Mouse (Mus musculus): ENCODE measurements around the gene Dach1.

The Dach1 gene

DNA sequence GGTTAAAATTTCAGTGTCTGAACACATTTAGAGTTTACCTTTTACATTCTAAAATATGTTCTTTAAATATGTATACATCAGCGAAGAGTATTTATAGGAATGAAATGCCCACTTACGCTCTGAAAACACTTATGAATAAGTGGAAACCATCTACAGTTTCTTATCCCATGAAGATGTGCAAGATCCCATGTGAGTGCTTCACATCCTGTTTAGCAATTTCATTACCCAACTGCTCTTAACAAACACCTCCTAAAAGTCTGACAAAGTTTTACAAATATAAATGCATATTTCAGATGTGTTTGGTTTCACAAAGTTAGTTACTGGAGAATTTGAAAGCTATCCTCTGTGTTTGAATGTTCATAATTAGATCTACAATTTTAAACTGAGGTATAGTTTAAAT lies 59.6 kb downstream of the Dach1 start:
- DNase-seq (ENCODE audit: low spot score in 2 of 2), result no peak

DNA sequence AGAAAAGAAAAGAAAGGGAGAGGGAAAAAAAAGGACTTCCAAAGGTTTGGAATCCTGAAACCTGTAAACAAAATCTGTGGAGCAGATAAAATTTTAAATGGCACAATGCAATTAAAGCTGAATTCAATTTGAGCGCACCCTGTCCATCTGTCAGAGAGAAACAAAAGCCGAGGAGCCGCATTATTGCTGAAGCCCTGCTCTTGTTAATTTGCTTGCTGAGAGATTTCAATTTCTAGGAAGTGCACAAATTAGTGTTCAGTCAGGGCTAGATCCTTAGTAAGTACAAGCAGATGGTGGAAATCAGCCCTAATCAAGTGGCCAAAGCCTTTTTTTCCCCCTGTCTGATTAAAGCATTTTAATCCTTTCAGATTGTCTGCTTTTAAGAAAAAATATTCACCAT lies 60.8 kb downstream of the Dach1 start:
- no peak for DNase-seq (ENCODE audit: low spot score in 2 of 2)

DNA sequence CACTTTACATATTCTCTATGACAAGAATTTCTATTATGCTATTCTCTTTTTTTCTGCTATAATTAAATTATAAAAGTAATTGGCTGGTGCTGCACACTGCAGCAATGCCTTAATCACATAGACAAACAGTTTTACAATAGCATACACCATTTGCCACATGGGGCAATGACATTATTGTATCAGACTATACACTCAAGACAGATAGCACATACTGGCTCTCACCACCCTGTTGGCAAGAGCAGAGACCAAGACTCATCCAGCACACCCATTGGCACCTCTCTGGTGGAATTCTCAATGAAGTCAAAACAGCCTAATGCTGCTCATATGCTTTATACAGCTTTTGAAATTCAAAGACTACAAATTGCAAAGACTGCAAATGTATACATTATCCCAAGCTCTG lies 63.4 kb downstream of the Dach1 start:
- DNase-seq (ENCODE audit: low spot score in 2 of 2), result no peak

DNA sequence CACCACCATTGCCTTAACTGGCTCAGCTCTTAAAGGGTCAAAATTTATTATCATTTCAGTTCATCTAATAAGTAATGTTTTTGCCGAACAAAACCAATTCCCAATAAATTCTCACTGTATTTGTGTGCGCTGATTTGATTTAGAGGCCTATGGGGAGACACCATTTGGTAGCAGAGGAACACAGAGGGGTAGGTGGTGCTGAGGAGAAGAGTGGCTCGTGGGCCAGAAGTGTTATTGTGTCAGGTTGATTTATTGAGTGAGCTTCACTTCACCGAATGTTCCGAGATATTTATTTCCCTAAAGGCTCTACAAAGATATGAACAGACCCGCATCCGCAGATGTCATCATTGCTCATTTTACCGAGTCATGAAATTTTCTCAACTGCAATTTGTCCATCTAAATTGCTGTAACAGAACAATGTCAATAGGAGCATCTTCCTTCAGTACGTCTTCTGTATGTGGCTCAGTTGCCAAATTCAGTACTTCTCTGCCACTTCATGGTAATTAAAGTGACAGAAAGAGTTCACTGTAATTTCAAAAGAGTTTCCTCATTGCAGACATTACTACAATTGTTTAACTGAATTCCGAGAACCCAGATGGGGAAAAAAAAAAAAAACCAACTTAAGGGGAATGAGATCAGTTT lies 65.1 kb downstream of the Dach1 start:
- DNase-seq (ENCODE audit: low spot score in 2 of 2), result no peak

DNA sequence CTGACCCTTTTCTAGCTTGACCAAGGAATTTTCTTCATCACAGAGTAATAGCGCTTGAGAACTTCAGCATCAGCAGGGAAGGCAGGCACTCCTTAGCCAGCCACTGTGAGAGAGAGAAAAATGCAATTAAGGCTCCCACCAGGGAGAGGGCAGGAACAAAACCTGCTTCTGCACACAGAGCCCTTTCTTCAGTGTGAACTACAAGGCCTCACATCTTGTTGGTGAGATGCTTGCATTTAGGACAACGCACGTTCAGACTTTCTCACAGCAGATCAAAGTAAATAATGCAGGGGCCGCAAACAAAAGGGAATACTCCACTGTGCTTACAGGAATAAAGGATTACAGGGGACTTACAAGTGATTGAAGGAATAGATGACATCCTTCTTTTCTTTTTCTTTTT lies 74.3 kb downstream of the Dach1 start:
- DNase-seq (ENCODE audit: low spot score in 2 of 2), result no peak

DNA sequence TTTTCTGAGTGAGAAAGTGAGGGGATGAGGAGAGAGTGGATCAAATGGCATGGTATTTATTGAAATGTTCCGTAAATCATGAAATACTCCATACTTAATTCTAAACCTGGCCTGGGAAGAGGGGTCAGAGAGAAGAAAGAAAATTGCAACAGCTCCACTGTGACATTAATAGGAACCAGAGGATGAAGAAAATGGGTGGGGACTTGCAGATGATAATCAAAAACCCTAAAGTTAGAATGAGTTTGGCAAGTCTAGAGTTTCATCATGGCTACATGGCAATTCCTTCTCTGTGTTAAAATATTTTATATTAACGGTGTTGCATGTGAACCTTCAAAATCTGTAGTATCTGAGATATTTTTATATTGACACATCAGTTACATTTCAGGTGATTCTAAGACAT lies 80.3 kb downstream of the Dach1 start:
- DNase-seq (ENCODE audit: low spot score in 2 of 2), result no peak

DNA sequence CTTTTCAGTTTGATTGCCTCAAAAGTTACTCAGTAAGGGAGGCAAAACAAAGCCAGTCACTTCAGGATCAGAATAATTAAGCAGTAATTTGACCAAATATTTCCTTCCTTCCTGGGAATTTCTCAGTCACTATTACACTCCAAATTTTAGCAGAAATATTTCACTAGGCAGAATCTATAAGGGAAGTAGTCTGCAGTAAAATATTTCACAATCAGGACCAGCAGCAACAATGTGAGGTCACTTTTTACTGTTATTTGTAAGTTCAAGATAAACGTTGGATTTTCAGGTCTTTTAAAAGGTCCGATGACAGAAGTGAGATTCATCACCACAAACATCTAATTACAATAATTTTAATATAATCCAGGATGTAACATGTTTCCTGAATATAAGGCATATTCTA lies 82.2 kb downstream of the Dach1 start:
- no peak for DNase-seq (ENCODE audit: low spot score in 2 of 2)

DNA sequence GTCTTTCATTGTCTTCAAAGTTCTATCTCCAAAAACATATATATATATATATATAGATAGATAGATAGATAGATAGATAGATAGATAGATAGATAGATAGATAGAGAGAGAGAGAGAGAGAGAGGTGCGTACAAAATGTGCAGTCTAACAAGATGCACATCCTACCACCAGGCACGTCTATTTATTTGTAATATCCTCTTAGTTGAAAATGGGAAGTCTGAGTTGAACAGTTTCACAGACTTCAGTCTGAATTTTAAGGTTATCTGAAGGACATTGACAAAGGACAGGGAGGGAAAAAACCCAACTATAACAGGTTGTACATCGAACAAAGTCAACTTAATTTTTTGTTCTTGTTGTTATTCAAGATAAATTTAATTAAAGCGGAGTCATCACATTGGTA lies 82.8 kb downstream of the Dach1 start:
- DNase-seq (ENCODE audit: low spot score in 2 of 2), result no peak

DNA sequence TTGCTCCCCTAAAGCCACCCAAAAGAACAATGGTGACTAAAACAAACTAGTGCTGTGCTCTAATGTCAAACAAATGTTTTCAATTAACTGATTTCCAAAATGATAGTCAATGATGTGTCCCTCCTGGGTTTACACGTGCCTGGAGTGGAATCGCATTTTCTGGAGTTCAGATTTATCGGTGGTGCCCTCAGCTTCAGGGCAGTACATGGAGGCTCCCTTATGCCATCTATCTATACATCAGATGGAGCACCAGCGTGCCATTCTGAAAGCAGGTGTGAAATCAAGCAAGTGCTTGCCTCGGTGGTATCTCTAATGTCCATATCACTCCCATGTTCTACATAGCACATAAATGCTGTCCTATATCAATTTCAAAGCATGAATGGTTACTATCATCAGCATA lies 84.4 kb downstream of the Dach1 start:
- no peak for DNase-seq (ENCODE audit: low spot score in 2 of 2)

DNA sequence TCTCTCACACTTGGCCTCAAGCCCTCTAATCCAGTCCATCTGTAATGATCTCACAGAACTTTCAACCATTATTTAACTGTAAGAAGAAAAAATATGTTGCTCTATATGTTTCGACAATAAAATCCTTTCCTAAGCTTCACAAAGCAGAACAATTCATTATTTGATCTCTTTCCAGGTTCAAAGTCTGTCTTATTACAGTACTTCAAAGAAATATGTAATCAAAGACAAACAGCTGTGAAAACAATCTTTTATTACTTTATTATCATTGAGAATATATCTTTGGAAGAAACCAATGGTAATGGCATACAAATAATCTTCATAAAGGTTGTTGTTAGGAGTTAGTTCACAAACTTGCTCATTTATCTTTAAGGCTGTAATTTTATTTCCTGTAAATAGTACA lies 84.8 kb downstream of the Dach1 start:
- DNase-seq (ENCODE audit: low spot score in 2 of 2), result no peak

DNA sequence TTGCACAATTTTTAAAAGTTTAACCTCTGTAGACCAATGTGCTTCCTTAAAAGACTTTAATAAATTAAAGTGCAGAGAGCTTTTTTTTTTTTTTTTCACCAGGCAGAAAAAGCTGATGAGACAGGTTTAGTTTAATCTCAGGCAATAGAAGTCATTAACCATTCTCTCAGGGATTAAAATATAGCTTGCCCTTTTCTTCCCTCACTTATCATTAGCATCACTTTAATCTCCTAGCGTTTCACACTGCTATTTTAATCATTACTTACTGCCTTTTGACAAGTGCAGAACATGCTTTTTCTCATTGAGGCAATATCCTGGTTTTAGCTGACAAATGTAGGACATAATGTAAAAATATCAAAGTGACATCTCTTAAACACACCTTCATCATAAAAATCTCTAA lies 86.1 kb downstream of the Dach1 start:
- DNase-seq (ENCODE audit: low spot score in 2 of 2), result no peak

DNA sequence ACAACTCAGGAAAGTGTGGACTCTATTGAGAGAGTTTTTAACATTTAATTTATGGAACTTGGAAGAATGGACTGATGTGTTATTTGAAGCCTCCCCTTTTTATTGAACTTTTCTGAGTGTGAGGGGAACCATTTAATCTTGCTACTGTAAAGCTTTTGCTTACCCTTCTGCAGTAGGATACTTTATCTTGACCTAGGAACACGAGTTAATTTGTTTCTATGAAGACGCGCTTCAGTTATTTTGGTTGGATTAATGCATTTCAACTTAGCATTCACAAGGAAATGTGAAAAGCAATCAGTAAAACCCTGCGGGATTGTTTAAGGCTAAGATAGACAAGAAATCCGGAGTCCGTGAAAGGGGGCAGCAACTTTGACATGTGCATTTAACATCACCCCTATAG lies 89.6 kb downstream of the Dach1 start:
- no peak for DNase-seq (ENCODE audit: low spot score in 2 of 2)

DNA sequence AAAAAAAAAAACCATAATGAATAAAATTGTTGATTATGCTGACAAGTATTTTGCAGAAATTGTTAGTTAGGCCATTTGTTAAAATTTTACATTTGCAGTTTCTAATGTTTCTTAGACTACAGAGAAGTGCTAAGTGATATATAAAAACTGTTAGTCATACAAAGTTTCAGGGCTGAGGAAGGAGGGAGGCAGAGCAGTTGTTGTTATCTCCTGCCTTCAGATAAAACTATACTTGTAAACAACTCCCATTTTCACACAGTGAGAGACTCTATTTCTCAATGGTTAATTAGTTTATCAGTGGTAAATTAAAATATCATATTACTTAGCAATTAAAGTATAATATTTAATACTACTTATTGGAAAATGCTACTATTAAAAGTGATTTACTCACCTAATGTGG lies 91.6 kb downstream of the Dach1 start:
- DNase-seq (ENCODE audit: low spot score in 2 of 2), result no peak

DNA sequence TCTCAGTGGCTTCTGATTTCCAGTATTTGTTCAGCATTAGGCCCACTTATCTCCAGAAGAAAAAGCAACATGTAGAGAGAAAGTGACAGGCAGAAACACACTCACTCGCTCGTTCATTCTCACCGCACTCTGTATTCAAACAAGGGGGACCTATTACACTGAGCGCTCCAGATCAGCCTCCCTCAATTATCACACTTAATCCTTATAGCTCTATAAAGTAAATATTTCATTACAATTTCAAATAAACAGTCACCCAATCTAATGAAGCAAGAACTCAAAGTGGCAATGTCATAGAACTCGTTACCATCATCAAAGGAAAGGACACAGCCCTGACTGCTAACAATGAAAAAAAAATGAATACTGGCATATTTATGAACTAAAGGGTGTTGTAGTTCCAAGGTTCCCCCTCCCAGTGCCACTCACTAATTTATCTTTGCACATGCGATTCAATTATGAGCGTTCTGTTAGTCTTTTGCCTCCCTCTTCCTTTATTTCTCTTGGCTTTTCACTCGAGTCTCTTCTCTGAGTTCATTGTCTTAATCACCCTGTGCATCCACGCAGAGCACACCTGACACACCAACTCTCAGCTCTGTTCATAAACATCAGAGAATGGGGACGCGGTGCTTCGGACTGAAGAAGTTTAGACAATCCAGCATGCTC lies 96.0 kb downstream of the Dach1 start:
- DNase-seq (ENCODE audit: low spot score in 2 of 2), result no peak

DNA sequence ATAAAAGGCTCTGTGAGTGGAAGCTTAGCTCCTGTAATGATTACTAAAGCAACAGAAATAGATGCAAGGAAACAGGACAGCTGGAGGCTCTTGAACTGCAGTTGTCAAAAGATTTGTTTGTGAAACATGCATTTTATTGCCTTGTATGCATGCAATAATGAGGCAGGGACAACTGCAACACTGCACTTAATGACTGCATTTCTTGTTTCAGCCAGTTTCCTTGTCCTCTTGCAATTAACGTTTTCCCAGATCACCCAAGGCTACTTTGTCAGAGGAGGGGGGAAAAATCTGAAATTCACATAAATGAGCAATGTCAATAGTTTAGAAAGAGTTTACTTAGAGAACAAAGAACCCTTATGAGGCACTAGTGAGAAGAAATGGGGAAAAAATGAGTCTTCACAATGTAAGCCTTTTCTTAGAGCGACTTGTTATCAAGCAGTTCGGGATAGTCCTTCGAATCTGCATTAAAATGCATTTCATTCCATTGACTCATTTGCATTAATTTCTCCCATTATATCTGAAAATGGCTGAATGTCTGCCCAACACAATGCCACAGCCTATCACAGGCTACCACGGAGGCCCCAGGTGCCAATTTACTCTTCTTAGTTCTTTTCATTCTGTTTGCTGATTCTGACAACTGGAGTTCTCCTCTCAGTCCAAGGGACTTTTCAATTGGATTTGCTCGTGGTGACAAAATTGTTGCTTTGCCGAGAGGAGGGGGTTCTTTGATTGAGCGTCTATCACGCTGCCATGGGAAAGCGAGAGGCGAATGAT lies 96.7 kb downstream of the Dach1 start:
- DNase-seq (ENCODE audit: low spot score in 2 of 2), result no peak

DNA sequence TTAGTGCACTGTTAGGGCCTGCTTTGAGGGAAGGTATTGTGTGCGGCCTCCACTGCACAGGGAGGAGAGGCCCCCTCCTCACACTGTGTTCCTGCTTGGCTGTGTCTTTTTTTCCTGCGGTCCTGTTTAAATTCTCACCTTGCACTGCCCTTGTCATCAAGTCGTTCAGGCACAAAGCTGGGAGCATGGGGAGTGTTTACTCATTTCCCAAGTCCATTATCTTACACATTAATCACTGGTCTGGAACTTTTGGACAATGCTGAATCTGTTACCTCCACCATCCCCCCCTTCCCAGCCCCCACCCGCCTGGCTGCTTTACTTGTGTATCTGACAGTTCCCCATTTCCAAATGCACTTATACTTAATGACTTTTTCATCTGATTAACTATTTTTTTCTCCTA lies 97.7 kb downstream of the Dach1 start:
- DNase-seq (ENCODE audit: low spot score in 2 of 2), result no peak

DNA sequence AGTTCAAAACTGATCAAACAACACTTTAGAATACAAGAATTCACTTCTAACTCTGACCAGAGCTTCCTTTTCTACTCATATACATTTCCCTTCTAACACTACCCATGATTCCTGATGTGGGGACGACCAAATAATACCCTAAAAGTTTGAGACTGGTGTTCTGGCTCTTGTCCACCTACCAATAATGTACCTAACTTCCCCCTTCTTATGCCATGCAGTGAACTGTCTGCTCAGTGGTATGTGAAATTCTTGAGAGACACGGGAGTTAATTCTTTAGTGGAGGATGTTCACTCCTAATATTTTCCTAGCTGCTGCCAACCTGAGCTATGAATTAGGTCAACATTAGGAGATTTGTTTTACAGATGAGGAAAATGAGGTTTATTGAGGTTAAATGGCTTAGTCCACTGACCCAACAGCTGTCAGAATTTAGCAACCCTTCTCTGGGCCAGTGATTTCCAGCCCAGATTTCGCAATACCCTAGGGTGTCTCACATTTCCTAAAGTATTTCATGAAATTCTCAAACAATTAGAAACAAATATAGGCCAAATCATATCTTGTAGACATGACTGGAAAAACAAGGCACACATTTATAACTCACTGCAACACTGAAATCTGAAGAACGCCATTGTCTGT lies 102.2 kb downstream of the Dach1 start:
- no peak for DNase-seq (ENCODE audit: low spot score in 2 of 2)

DNA sequence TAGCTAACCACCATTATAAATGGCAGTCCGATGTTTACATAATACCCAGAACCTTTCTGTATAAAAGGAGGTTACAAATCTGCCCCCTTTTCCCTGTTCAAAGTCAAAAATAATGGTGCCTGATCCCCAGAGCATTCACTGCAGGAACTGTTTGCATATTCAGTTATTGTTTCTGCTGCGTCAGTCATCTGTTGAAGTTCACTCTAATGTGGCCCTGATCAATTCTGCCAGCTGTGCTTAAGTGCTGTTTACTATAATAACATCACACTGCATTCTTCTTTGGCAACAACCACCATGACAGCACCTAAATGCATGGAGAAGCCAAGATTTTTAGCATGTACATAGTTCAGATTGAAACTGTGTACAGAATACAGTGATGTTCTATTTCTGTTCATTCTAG lies 105.4 kb downstream of the Dach1 start:
- no peak for DNase-seq (ENCODE audit: low spot score in 2 of 2)

DNA sequence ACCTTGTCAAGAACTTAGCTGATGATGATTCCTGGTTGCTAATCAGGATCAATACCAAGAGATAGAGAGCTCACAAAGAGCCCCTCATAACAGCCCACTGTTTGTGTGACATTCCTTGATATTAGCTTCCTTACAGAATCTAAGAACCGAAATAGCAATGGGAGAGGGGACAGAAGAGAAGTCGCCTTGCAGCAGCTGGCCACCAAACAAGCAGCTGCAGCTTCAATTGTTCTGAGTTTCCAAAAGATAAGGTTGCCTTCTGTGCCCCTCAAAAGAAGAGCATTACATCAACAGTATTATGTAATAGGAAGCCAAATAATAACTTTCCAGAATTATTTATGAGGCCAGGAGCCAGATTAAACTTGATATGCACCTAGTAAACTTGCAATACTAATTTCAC lies 120.2 kb downstream of the Dach1 start:
- DNase-seq (ENCODE audit: low spot score in 2 of 2), result no peak

DNA sequence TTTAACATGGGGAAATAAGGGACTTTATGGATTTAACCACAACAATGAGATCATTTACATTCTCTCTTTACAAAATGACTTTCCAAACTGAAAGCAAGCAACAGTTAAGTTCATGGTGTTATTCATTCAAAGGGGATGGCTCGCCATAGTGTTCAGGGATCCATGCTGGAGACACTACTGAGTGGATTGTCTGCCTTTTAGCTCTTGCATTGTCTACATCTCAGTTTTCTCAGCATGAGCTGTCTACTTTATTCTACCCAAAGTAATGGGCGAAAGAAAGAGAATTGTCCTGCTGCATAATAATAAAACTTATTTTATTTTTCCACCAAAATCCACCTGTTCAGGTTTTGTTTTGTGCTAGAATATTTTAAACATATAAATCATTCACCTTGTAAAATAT lies 121.2 kb downstream of the Dach1 start:
- DNase-seq (ENCODE audit: low spot score in 2 of 2), result no peak

DNA sequence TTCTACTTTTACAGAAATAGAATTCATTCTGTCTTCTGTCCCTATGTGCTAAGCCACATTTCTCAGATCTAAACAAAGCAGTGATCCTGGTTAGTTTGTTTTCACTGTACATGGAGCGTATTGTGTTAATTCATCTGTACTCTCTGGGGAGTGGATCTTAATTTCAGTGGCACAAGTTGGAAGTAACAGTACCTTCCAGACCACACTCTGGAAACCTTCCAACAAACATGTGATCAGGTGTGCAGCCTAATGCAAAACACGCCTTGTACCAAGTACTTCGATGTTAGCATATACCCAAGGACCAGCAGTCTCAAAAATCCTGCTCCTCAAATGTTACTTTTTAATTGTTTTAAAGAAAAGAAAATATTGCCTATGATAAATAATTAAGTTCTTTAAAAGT lies 121.9 kb downstream of the Dach1 start:
- no peak for DNase-seq (ENCODE audit: low spot score in 2 of 2)

DNA sequence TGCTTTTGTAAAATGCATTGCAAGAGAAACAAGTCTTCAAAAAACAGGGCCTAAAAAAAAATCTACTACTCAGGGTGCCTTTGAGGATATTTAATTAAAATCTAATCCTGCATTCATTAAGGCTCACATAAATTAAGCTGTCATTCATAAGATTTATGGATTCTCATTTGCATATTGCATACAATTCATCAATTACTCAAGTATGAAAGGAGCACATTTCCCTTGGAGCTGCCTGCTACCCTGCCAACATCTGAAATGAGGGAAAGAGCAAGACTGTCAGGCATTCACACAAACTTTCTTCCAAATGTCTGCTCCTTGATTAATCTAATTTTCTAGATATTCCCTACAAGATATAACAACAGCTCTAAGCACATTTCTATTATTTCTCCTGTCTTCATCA lies 122.6 kb downstream of the Dach1 start:
- DNase-seq (ENCODE audit: low spot score in 2 of 2), result no peak

DNA sequence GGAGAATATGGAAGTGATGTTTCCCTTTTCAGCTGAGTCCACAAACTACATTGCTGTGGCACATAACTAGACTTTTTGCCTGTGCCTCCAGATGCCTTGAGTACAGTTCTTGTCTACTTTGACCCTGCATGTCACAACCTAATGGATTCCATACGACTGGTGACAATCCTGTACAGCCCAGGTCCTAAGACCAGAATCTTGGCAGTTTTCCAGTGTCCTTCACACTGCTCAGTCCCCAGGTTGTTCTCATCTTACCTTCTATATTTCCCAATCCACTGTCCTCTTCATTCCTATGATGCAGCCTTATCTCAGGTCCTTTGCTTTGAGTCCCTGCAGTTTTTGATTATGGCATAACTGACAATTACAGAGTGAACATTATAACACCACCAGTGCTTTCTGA lies 131.0 kb downstream of the Dach1 start:
- no peak for DNase-seq (ENCODE audit: low spot score in 2 of 2)

All from urinary bladder, postnatal 4 days (tissue).